Mouse (Mus musculus) cerebellum, adult 11 months (tissue): ENCODE results near the gene Iqcd.
A peak's percentile ranks its signal among the peaks of the same experiment; 100 is the strongest.

ENCODE experiments used
- DNase-seq: peaks from one replicate; pipeline ENCODE4 v3.0.0; 2022

The Iqcd gene

DNA sequence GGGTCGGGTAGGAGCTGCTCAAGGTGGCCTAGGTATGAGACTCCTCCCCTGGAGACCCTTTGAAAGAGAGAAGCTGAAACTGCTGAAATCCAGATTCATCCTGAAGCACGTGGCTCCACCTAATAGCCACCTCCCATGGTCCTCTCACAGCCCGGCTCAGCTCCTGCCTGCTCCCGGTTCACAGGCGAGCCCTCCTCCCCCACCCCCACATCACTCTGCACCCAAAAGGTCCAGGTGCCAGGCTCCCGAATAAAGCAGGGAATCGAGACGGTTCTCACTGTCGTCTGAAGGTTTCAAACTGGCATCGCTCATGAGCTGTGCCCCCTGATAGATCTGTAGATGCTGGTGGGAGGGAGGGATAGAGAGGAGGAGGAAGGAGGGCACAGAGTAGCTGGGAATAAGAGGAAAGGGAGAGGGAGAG lies 16.4 kb downstream of the Iqcd start:
- DNase-seq = no peak

DNA sequence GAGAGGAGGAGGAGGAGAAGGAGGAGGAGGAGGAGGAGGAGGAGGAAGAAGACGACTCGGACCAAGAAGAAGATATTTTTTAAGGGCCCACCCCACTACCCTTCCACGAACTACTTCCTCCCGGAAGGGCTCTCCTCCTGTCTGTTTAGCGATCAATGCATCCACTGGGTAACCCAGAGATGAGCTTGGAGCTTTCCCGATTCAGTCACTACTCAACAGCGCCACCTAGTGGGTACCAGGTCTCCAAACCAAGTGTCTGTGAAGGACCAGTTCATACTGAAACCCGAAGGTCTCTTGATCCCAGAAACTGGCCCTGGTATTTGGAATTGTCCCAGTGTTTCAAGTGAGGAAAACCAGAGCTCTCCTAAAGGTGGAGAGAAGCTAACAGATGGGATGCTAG lies 16.9 kb downstream of the Iqcd start:
- DNase-seq = peak; percentile 91

DNA sequence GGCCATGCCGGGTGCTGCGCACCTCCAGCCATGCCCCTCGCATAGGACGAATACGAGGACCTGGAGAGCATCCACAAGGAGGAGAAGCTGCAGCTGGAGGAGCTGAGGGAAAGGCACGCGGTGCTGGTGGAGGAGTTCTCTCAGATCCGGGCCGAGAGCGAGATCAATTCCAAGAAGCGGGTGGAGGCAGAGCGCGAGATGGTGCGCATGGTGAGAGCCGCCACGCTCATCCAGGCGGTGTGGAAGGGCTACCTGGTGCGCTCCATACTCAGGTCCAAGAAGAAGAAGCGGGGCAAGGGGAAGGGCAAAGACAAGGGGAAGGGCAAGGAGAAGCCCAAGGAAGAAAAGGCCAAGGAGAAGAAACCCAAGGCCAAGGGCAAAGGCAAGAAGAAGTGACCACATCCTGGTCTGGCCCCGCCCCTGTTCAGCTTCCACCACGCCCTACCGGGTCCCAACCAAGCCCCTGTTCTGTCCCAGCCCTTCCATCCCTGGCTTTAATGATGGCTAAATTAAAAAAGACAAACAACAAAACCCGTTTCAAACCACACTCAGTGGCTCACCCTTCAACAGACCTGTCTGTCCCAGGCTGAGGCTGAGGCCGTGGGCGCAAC lies 17.9 kb downstream of the Iqcd start:
- no peak for DNase-seq

DNA sequence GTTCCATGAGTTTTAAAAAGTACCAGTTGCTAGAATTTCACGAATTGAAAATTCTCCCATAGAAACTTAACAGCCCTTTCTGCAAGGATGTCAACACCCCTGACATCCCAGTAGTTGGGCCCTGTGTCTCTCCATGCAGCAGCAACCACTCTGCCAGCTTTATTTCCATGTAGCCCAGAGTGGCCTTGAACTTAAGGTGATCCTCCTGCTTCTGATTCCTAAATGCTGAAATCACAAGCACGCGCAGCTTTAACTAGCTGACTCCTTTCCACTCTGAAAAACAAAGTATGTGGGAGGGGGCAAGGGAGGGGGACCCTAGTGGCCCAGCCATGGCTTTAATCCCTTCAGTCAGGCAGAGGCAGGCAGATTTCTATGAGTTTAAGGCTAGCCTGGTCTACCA lies 18.5 kb downstream of the Iqcd start:
- DNase-seq = no peak

DNA sequence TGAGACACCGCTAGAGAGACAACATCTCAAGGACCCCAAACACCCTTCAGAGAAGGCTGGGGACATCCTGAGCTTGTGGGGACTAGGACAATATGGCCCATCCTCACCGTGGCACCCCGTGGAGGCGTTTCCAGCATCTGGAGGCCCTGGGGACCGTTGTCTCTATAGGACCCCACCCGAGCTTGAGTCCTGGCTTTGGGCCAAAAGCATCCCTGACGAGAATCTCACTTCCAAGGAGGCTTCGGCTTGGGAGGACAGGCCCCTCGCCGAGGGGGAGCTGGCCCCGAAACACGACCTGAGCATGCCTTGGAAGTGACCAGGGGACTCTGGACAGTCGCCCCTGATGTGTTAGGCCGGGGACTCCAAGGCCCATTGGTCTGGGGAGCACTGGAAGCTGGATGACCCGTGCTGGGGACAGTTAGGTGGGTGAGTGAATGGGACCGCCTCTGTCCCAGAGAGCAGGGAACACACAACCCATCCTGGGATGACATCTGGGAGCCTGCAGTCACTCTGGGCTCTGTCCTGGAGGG lies 20.5 kb downstream of the Iqcd start:
- DNase-seq = no peak

DNA sequence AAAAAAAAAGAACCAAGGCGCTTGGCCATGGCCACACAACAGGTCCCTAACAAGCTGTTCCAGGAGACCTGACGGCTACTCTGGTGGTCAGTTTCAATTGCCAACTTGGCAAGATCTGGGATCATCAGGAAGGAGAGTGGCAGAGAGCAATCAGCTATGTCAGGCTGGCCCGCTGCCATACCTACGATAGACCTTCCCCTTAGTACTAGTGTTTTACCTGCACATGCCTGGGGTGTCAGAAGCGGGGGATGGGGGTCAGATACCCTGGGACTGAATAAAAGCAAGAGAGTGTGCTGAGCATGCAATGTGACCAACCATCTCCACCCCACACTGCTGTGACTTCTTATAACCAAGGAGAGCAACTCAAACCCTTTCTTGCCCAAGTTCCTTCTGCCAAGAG lies 22.1 kb downstream of the Iqcd start:
- DNase-seq = no peak

DNA sequence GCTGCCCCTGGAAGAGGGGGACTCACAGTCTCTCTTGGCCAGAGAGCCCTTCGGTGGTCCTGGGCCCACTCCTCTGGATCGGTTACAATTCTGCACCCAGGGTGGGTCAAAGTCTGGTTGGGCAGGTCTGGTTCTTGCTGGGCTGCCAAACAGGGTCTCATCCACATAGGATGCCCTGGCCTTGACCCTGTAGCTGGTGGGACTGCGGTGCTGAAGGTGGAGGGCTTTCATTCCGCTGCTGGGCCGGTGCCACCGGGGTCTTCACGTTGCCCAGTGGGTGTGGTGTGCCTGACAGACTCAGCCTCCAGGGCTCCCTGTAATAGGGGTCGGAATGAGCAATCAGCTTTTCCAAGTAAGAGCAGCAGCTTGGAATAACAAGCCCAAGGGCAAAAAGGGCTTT lies 22.6 kb downstream of the Iqcd start:
- no peak for DNase-seq

DNA sequence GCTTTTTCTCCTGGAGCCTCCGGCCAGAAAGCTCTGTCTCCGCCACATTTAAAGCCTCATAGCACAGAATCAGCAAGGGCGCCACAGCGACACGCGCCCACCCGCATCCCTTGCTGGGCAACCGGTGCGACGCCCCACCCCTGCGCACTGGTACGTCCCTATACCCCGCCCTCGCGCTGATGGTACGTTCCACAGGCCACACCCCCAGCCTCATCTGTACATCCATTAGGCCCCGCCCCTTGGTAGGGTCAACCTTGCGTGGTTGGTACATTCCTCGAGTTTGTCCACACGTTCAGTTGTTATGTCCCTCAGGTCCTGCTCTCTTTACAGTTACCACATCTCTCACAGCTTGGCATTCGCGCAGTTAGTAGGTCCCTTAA lies 23.6 kb downstream of the Iqcd start, which contains the start of the genes Rita1 and Ddx54:
Gene Rita1, minus strand, starts transcription at position 148 of the 380 bp plus-strand sequence.
Gene Ddx54, plus strand, starts transcription at position 298 of the 380 bp plus-strand sequence.
- DNase-seq = peak; percentile 99

DNA sequence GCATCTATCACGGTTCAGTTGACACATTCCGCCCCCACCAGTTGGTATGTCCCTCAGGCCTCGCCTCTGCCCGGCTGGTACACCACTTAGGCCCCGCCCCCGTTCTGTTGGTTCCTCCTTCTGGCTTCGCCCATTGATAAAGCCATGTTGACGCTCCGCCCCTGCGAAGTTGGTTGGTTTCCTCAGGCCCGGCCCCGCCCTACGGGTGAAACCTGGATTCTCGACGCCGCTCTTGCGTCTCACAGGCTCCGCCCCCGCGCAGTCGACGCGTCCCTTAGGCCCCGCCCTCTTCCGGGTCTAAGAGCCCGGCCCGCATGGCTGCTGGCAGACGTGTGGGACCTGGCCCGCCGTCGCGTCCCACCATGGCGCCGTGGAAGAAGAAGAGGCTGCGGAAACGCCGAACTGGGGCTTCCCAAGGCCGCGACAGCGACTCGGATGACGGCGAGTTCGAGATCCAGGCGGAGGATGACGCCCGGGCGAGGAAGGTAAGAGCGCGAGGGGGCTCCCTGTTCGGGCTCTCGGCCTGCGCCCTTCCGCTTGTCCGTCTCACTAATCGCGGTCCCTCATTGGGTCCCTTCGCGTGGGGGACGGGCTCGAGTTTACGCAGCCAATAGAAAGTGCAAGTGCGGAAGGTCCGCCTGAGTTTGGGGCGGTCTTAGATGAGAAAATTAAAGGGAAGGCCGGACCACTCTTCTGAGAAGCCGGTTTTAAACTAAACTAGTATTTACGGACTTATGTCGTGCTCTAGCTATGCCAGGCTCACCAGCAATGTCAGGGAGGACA lies 24.2 kb downstream of the Iqcd start:
- peak; percentile 100 for DNase-seq

DNA sequence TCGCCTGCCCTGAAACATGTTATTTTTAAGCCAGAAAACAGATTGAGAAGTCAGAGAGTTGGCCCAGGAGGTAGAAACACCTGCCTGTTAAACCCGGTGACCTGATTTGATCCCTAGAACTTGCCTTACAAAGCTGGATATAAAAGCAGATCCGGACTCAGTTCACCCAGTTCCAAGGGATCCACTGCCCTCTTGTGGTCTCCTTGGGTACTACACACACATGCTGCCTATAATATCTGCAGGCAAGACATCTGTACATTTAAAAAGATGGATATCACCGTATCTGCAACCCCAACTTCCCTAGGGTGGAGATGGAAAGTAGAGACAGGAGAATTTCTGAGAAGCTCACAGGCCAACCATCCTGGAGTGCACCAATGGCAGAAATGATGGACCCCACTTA lies 27.1 kb downstream of the Iqcd start:
- no peak for DNase-seq

DNA sequence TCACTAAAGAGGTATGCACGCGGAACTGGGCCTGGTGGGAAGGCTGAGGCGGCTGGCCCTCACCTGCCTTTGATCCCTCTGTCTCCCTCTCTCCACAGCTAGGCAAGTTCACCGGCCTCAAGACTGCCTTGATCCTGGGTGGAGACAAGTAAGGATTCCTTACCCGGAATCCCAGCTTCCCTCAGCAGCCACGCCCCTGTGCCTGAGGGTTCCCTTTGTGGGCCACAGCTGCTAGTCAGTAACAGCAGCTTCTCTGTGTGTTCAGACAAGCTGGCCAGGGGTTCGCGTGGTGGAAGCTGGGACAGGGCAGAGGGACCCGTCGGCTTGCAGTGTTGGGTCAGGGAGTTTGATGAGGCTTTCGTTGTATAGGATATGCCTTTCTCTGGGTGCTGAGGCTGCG lies 30.0 kb downstream of the Iqcd start:
- no peak for DNase-seq

DNA sequence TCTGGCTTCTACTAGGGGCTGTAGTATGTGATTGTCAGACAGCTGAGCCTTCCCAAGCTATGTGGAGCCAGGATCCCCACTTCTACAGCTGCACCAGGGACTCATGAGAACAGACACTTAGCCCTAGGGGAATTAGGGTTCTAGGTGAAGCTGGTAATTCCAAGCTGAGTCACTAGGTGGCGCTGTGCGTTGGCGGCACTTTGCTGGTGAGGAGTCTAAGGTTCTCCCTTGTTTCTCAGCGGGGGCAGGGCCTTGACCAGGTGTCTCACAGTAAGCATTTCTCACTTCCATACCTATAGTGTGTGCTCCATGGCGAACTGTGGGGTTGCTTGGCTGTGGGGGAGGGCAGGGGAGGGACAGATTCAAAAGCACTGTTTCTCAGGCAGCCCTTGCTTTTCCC lies 30.4 kb downstream of the Iqcd start:
- no peak for DNase-seq

DNA sequence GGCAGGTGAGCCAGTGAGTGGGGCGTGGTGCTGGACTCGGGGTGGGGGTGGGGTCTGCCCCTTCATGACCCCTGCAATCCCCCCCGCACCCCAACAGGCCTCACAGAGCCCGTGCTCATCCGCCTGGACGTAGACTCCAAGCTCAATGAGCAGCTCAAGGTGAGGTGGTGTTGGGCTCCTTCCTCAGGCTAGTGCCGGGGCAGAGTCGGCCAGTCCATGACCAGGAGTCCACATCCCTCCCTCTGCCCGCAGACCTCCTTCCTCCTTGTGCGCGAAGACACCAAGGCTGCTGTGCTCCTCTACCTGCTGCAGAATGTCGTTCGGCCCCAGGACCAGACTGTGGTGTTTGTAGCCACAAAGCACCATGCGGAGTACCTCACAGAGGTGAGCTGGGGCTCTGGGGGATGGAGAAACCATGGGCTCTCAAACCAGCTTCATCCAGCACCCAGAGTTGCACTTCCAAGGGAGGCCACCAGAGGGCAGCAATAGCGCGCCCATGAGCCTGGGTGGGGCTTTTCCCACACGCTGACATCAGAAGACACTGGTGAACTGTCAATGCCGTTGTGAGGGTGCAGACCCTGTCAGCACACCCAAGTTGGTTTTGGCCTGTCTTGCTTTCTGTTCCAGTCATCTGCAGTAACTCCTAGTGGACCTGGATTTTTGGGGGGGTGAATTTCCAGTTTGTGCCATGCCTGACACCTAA lies 31.7 kb downstream of the Iqcd start:
- DNase-seq = peak; percentile 69

DNA sequence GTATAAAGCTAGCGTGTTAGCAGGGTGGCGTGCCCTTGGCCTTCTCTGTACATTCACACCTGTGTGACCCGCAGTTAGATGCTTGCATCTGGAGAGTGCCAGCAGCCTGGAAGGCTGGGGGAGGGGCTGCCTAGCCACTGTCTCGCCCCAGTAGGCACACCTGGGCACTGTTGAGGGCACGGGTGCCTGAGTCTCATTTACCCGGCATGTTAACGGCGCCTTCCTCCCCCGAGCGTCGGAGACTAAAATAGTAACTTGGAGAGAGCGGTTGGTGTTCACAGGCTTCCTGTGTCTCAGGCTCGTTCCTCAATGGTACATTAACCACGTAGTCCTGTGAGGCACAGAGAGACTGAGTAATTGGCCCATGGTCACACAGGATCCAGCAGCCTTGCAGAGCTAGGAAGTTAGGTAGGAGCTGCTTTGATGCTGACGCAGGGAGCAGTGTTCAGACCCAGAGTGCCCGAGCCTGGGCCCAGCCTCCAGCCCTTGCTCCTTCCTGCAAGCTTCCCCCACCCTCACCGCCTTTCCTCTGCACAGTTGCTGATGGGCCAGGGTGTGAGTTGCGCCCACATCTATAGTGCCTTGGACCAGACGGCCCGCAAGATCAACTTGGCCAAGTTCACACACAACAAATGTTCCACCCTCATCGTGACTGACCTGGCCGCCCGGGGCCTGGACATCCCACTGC lies 32.4 kb downstream of the Iqcd start:
- no peak for DNase-seq

DNA sequence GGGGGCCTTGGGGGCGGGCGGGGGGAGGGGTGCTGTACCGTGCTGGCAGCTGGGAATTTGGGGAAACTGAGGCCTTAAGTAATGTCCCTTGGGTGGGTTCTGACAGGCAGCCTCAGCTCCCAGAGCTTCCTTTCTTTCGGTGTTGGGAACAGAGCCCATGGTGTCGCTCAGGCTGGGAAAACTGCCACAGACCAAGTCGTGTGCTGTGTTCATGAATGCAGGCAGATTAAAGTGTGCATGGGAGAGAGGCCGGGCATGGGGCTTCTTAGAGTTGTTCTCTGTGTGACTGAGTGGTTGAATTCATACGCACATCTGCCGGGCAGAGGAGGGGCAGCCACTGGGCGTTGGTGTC lies 33.0 kb downstream of the Iqcd start:
- no peak for DNase-seq

DNA sequence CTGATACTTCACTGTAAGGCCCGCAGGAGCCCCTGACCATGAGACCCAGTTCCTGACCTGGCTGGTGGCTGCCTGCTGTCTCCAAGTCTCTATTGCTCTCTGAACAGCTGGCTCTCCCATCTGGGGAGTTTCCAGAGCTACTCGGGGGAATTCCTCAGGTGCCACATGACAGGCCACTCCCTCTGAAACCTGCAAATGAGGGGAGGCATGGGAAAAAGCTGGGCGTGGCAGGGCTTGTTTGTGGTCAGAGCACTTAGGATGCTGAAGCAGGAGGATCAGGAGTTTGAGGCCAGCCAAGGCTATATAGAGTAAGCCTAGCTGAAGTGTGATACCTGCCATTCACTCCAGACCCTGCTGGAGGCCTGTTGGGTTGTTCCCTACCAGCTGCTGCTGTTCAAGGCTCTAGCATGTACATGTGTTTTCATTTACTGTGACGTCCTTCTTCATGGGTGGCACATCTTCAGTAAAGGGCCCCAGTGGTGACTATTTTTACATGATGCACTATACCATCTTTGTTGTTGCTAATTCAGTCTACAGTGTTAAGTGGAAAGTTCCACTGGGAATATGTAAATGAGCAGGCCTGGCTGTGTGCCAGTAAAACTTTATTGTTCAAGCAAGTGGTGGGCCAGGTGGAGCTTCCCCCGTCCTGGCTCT lies 33.5 kb downstream of the Iqcd start:
- no peak for DNase-seq

DNA sequence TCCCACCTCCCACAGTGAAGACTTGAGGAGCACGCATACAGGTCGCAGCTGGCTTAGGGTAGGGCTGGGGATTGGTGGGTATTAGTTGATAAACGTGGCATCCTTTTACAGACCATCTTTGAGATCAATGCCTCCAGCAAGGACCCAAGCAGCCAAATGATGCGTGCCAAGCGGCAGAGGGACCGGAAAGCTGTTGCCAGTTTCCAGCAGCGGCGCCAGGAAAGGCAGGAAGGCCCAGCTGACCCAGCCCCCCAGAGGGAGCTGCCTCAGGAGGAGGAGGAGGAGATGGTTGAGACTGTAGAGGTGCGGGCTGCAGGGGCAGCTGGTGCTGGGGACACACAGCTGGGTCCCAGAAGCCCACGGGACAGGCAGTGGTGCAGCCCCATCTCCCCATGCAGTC lies 35.6 kb downstream of the Iqcd start:
- DNase-seq = no peak

DNA sequence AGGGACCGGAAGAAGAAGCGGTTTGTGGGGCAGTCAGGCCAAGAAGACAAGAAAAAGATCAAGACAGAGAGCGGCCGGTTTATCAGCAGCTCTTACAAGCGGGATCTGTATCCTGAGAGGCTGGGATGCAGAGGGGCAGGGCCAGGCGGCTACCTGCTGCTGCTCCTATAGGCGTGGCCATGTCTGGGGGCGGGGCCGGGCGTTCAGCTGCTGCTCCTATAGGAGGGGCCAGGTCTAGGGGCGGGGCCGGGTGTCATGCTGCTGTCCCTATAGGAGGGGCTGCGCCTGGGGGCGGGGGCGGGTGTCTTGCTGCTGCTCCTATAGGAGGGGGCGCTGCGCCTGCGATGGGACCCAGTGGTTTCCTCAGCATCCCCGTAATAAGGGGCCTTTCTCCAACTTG lies 37.6 kb downstream of the Iqcd start:
- DNase-seq = no peak

DNA sequence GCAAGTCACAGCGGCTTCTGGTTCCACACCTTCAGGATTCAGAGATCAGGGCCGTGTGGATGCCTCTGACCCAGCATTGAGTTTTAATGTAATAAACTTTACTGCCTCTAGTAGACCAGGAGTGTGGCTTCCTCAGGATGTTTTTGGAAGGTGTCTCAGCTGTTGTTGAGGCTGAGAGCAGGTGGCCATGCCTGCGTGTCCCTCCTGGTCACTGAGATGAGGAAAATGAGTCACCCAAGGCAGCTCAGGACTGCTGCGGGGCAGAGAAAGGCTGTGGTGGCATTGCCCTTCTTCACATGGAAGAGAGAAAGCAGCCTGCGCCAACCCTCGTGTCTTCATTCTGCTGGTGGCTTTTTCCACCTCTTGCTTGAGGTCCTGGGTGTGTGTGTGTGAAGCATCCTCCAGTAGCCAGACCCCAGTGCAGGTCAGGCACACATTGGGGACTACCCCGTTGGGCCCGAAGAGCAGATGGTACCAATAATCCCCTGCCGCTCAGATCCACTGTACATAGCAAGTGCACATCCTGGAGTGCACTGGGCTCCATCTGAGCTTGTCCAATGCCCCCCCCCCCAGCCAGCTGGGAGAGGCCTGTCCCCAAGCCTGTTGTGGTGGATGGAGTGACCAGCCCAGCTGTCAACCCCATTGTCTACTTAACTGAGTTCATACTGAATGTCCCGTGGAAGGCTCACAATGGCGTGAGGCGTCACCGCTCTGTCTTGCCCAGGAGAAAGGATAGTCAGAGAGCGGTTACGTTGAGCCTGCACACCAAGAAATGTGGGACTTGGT lies 38.9 kb downstream of the Iqcd start:
- no peak for DNase-seq

DNA sequence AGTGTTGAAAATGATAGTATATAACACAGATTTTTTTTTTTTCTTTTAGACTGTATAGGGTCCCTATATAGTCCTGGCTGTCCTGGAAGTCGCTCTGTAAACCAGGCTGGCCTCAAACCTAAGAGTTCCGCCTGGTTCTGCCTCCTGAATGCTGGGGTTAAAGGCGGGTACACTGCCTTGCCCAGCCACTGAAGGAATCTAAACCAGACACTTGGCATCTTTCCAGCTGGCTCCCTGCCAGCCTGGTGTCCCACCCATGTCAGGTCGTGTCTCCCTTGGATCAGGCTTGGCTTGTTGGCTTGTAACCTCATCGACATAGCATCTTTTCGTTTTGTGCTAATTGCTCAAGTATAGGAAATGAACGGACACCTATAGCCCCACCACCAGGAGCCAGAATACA lies 39.8 kb downstream of the Iqcd start:
- DNase-seq = no peak

DNA sequence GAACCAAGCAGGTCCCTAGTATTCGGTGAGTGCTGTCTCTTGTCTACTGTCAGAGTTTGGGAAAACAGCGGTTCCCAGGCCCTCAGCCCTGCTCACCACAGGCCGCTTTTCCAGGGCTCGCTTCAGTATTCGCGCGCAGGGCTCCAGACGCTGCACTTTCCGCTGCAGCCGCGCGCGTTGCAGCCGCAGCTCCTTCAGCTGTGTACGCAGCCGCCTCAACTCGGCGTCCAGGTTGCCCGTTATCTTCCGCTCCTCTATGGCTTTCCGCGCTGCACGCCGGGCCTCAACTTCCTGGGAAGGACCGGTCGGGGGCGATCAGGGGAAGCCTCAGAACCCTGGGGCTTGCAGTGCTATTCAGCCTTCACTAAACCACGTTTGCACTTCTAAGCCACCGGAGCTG lies 42.3 kb downstream of the Iqcd start:
- DNase-seq = no peak

DNA sequence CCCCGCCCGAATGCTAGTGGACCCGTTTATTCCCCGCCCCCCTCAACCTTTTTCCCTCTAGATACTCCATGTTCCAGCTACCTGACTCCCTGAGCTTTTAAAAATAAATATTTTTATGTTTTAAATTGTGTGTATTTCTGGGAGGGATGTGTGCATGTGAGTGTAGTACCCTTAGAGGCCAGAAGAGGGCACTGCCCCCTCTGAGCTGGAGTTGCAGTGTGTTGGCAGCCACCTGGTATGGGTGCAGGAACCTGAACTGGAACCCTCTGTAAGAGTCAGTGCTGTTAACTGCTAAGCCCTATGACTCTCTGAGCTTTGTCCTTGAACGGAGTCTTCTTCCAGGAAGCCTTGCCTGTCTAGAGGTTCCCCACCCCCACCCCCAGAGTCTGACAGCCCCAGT lies 43.1 kb downstream of the Iqcd start:
- no peak for DNase-seq
